8 mouse cellular contexts compared by ENCODE assay signal in the genomic region with DNA sequence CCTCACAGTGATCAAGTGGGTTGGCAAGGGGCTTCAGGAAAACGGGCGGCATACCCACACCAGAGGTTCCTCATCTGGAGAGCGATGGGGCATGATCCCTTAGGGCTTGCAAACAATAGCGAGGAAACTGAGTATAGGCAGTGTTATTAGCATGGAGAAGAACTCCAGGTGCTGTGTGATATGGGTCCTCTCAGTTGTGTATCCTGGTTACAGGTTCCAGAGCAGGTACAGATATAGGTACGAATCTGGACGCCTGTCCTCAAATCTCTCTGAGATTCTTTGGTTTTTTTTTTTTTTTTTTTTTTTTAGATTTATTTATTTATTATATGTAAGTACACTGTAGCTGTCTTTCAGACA. TPM values are rescaled to one million over a fixed set of nuclear protein-coding genes. Genes with fewer than 3 reads are reported as not detected.
DNase-seq lines count a peak whose midpoint lies in the region; ATAC-seq and TF ChIP-seq lines count a peak whose summit lies in the region.

No protein-coding gene starts in this region.

- TF ChIP-seq CTCF in kidney, postnatal 0 days (IDR thresholded peaks at IDR 0.05; ENCODE audit: low read depth): no peak

- 39% methylated on average over 6 of the region's 6 CpGs for WGBS in kidney, postnatal 0 days
- 46% methylated on average over 6 of the region's 6 CpGs for WGBS in embryonic facial prominence, embryonic 10.5 days
- WGBS in midbrain, embryonic 16.5 days: 39% methylated on average over 6 of the region's 6 CpGs

- H3K27ac ChIP-seq in kidney, postnatal 0 days: peak overlapping the region; percentile 54; the same call in 1 of the 2 replicates
- H3K27ac ChIP-seq in embryonic facial prominence, embryonic 10.5 days (replicated peaks): peak overlapping the region; percentile 85
- H3K27ac ChIP-seq in midbrain, embryonic 16.5 days (ENCODE audit: low read length): peak overlapping the region; percentile 65; the same call in 1 of the 2 replicates

- no peak for ATAC-seq in kidney, postnatal 0 days (replicated peaks; ENCODE audit: low FRiP score, low read depth)
- ATAC-seq in inflammation-experienced regulatory T-cells, adult 6 months: peak; percentile 23
- no peak for ATAC-seq in midbrain, embryonic 16.5 days

- no peaks in the 10 kb centered on the region for H3K27me3 ChIP-seq in kidney, postnatal 0 days (ENCODE audit: insufficient read depth, low read length)
- H3K27me3 ChIP-seq in embryonic facial prominence, embryonic 10.5 days (replicated peaks; ENCODE audit: low read depth, poor library complexity, severe bottlenecking): no peaks in the 10 kb centered on the region
- H3K27me3 ChIP-seq in midbrain, embryonic 16.5 days (ENCODE audit: control insufficient read depth, insufficient read depth, low read depth, low read length): no peaks in the 10 kb centered on the region

- H3K36me3 ChIP-seq in kidney, postnatal 0 days (ENCODE audit: insufficient read depth, low read length): peaks cover 2% of the 10 kb centered on the region; the same call in 1 of the 2 replicates
- peaks cover 22% of the 10 kb centered on the region for H3K36me3 ChIP-seq in embryonic facial prominence, embryonic 10.5 days (replicated peaks)
- no peaks in the 10 kb centered on the region for H3K36me3 ChIP-seq in midbrain, embryonic 16.5 days (ENCODE audit: control insufficient read depth, insufficient read depth, low read length)

- H3K9ac ChIP-seq in kidney, postnatal 0 days (ENCODE audit: low read depth, low read length): peak overlapping the region; percentile 69
- H3K9ac ChIP-seq in midbrain, embryonic 16.5 days (ENCODE audit: low read depth, low read length): peak overlapping the region; percentile 70

- H3K4me1 ChIP-seq in kidney, postnatal 0 days (replicated peaks; ENCODE audit: insufficient read depth, low read length): 0 out of 2 replicates have a peak, but pooled peaks cover 10% of the 10 kb centered on the region
- H3K4me1 ChIP-seq in embryonic facial prominence, embryonic 10.5 days: peaks cover 8% of the 10 kb centered on the region
- peaks cover 23% of the 10 kb centered on the region for H3K4me1 ChIP-seq in midbrain, embryonic 16.5 days (ENCODE audit: control insufficient read depth, insufficient read depth, low read length)

- H3K9me3 ChIP-seq in kidney, postnatal 0 days (replicated peaks; ENCODE audit: low read length): no peaks in the 10 kb centered on the region
- H3K9me3 ChIP-seq in embryonic facial prominence, embryonic 10.5 days: no peaks in the 10 kb centered on the region
- no peaks in the 10 kb centered on the region for H3K9me3 ChIP-seq in midbrain, embryonic 16.5 days (replicated peaks; ENCODE audit: control insufficient read depth, low read length, poor library complexity, severe bottlenecking)

- peak overlapping the region; percentile 37 for H3K4me3 ChIP-seq in kidney, postnatal 0 days (replicated peaks; ENCODE audit: low read depth, low read length)
- peak overlapping the region; percentile 62 for H3K4me3 ChIP-seq in embryonic facial prominence, embryonic 10.5 days
- H3K4me3 ChIP-seq in midbrain, embryonic 16.5 days (ENCODE audit: low read depth, low read length): peak overlapping the region; percentile 45

- H3K4me2 ChIP-seq in kidney, postnatal 0 days (ENCODE audit: low read length): peak overlapping the region; percentile 72
- peak overlapping the region; percentile 63 for H3K4me2 ChIP-seq in midbrain, embryonic 16.5 days (ENCODE audit: low read length)

- DNase-seq in kidney, postnatal 0 days (ENCODE audit: low spot score): no peak
- DNase-seq in kidney, adult 9 months: no peak
- DNase-seq in embryonic facial prominence, embryonic 10.5 days (ENCODE audit: low spot score): no peak
- no peak for DNase-seq in urinary bladder, postnatal 25 days (ENCODE audit: low spot score)
- no peak for DNase-seq in thymus, postnatal 14 days
- DNase-seq in T-cell, adult 2 months (ENCODE audit: low spot score): no peak

RNA-seq across cellular contexts. Expression of a gene that starts 0.3 kb away (rescaled TPM):
- polyA plus RNA-seq in kidney, postnatal 0 days (2015; fragmentation: Nextera tagmentation; extraction: Ambion mirVana): 10.4 TPM in 2 replicates
- 14.5 and 16.1 TPM in 2 replicates for polyA plus RNA-seq in embryonic facial prominence, embryonic 10.5 days (2016; fragmentation: Nextera tagmentation; extraction: Ambion mirVana)
- polyA plus RNA-seq in inflammation-experienced regulatory T-cells, adult 6 months (2017; shearing (Covaris generic)): 1 to 10 TPM; 4.3 to 7.1 (median 6.4) TPM
- 17.5 and 20.2 TPM in 2 replicates for polyA plus RNA-seq in midbrain, embryonic 16.5 days (2015; fragmentation: Nextera tagmentation; extraction: Ambion mirVana)

RNA-seq across cellular contexts. Expression of a gene that starts 0.3 kb away (rescaled TPM):
- 2.1 and 2.2 TPM in 2 replicates for polyA plus RNA-seq in kidney, postnatal 0 days (2015; fragmentation: Nextera tagmentation; extraction: Ambion mirVana)
- 1.2 and 1.4 TPM in 2 replicates for polyA plus RNA-seq in embryonic facial prominence, embryonic 10.5 days (2016; fragmentation: Nextera tagmentation; extraction: Ambion mirVana)
- under 1 TPM; 0.20 to 0.59 (median 0.31) TPM for polyA plus RNA-seq in inflammation-experienced regulatory T-cells, adult 6 months (2017; shearing (Covaris generic))
- polyA plus RNA-seq in midbrain, embryonic 16.5 days (2015; fragmentation: Nextera tagmentation; extraction: Ambion mirVana): 1.0 and 1.2 TPM in 2 replicates

RNA-seq across cellular contexts. Expression of a gene that starts 22.7 kb away (rescaled TPM):
- 32.5 and 37.5 TPM in 2 replicates for polyA plus RNA-seq in kidney, postnatal 0 days (2015; fragmentation: Nextera tagmentation; extraction: Ambion mirVana)
- polyA plus RNA-seq in embryonic facial prominence, embryonic 10.5 days (2016; fragmentation: Nextera tagmentation; extraction: Ambion mirVana): 79.8 and 81.6 TPM in 2 replicates
- polyA plus RNA-seq in inflammation-experienced regulatory T-cells, adult 6 months (2017; shearing (Covaris generic)): 10 to 100 TPM; 45.6 to 60.7 (median 51.1) TPM
- polyA plus RNA-seq in midbrain, embryonic 16.5 days (2015; fragmentation: Nextera tagmentation; extraction: Ambion mirVana): 56.4 and 57.9 TPM in 2 replicates

RNA-seq across cellular contexts. Expression of a gene that starts 31.1 kb away (rescaled TPM):
- 38.7 and 39.1 TPM in 2 replicates for polyA plus RNA-seq in kidney, postnatal 0 days (2015; fragmentation: Nextera tagmentation; extraction: Ambion mirVana)
- 112 and 115 TPM in 2 replicates for polyA plus RNA-seq in embryonic facial prominence, embryonic 10.5 days (2016; fragmentation: Nextera tagmentation; extraction: Ambion mirVana)
- 10 to 100 TPM; 48.9 to 68.1 (median 66.7) TPM for polyA plus RNA-seq in inflammation-experienced regulatory T-cells, adult 6 months (2017; shearing (Covaris generic))
- polyA plus RNA-seq in midbrain, embryonic 16.5 days (2015; fragmentation: Nextera tagmentation; extraction: Ambion mirVana): 55.3 and 55.7 TPM in 2 replicates

RNA-seq across cellular contexts. Expression of a gene that starts 48.4 kb away (rescaled TPM):
- 9.1 and 9.8 TPM in 2 replicates for polyA plus RNA-seq in kidney, postnatal 0 days (2015; fragmentation: Nextera tagmentation; extraction: Ambion mirVana)
- 20.2 and 22.8 TPM in 2 replicates for polyA plus RNA-seq in embryonic facial prominence, embryonic 10.5 days (2016; fragmentation: Nextera tagmentation; extraction: Ambion mirVana)
- polyA plus RNA-seq in inflammation-experienced regulatory T-cells, adult 6 months (2017; shearing (Covaris generic)): 1 to 10 TPM; 6.7 to 8.4 (median 7.7) TPM
- polyA plus RNA-seq in midbrain, embryonic 16.5 days (2015; fragmentation: Nextera tagmentation; extraction: Ambion mirVana): 8.2 and 8.8 TPM in 2 replicates
